Mouse (Mus musculus) hindbrain, embryonic 14.5 days (tissue): ENCODE data around the gene Pex7. TPM values are rescaled to one million over a fixed set of nuclear protein-coding genes. Genes with fewer than 3 reads are reported as not detected.
A peak's percentile ranks its signal among the peaks of the same experiment; 100 is the strongest.

Experiments
- ATAC-seq: fragments of 200-750 bp; cut with Nextera tagmentation; 2 replicates; pipeline ENCODE4 v1.8.0; 2017; ENCODE audit warnings: moderate number of reproducible peaks, mild to moderate bottlenecking, moderate TSS enrichment, moderate library complexity; ENCODE audit not compliant: low FRiP score
- DNase-seq: peaks from one replicate; pipeline ENCODE4 v3.0.0-alpha.2; 2015; ENCODE audit warnings: low spot score
- H3K27ac ChIP-seq: fragments of 300-500 bp; sonication (generic); 2 replicates; pipeline ENCODE4 v1.5.1; 2014; ENCODE audit warnings: mild to moderate bottlenecking, moderate library complexity
- H3K27me3 ChIP-seq: fragments of 300-500 bp; sonication (generic); 2 replicates; pipeline ENCODE4 v1.6.1; 2014; ENCODE audit warnings: mild to moderate bottlenecking, low read length, mixed read lengths; ENCODE audit not compliant: control insufficient read depth, insufficient read depth
- H3K36me3 ChIP-seq: fragments of 300-500 bp; sonication (generic); replicated peaks from 2 replicates; pipeline ENCODE4 v1.6.1; 2014; ENCODE audit not compliant: control insufficient read depth, insufficient read depth
- H3K4me1 ChIP-seq: fragments of 300-500 bp; sonication (generic); replicated peaks from 2 replicates; pipeline ENCODE4 v1.6.1; 2014; ENCODE audit warnings: antibody characterized with exemption, low read length, mixed read lengths; ENCODE audit not compliant: control insufficient read depth, insufficient read depth
- H3K4me2 ChIP-seq: fragments of 300-500 bp; sonication (generic); replicated peaks from 2 replicates; pipeline ENCODE4 v1.6.1; 2014; ENCODE audit warnings: mild to moderate bottlenecking, moderate library complexity
- H3K4me3 ChIP-seq: fragments of 300-500 bp; sonication (generic); replicated peaks from 2 replicates; pipeline ENCODE4 v1.5.1; 2014; ENCODE audit warnings: mild to moderate bottlenecking, low read length
- H3K9ac ChIP-seq: fragments of 300-500 bp; sonication (generic); 2 replicates; pipeline ENCODE4 v1.6.1; 2014
- H3K9me3 ChIP-seq: fragments of 300-500 bp; sonication (generic); 2 replicates; pipeline ENCODE4 v1.6.1; 2016; ENCODE audit warnings: low read length; ENCODE audit not compliant: control insufficient read depth
- whole genome bisulfite sequencing: fragments of 180-500 bp; shearing (Covaris S2); extraction: QIAGEN DNeasy Blood & Tissue Kit; methylation state at CpG from one replicate; pipeline ENCODE4 v1.1.7; 2014; 5-methylcytosine and 5-hydroxymethylcytosine counted together
- polyA plus RNA-seq: library from polyadenylated mRNA; unstranded; fragments of >200 nt; fragmentation: Nextera tagmentation; extraction: Ambion mirVana; gene quantifications from 2 replicates; pipeline ENCODE4 v1.2.1, GENCODE M21; 2014

The Pex7 gene
- polyA plus RNA-seq, 1 experiment from 2014 or later, result 32.2 TPM

DNA sequence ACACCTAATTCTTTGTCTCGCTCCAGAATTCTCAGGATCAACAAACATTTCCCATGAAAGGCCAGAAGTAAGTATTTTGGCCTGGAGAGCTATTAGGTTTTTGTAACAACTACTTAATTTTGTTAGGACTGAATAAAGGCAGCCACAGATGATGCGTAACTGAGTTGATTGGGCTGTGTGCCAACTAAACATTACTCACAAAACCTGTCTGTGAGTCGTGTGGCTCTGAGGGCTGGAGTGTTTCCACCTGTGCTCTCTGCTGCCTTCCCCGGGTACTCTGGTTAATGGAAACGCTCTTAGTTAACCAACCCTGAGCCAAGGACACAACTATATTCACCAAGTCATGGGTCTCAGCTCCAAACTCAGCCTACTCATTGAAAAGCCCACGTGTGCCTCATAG, 14.3 kb downstream of the Pex7 start:
- no peak for ATAC-seq
- no peaks in the 10 kb centered on the region for H3K27me3 ChIP-seq
- no peak overlapping the region for H3K9ac ChIP-seq
- H3K4me3 ChIP-seq, result no peak overlapping the region
- H3K4me2 ChIP-seq, result no peak overlapping the region
- DNase-seq, result no peak
- 77% methylated on average over 6 of the region's 6 CpGs for WGBS
- H3K4me1 ChIP-seq, result no peaks in the 10 kb centered on the region
- H3K9me3 ChIP-seq, result no peaks in the 10 kb centered on the region
- H3K36me3 ChIP-seq, result peaks cover 4% of the 10 kb centered on the region; the same call in 1 of the 2 replicates
- no peak overlapping the region for H3K27ac ChIP-seq

DNA sequence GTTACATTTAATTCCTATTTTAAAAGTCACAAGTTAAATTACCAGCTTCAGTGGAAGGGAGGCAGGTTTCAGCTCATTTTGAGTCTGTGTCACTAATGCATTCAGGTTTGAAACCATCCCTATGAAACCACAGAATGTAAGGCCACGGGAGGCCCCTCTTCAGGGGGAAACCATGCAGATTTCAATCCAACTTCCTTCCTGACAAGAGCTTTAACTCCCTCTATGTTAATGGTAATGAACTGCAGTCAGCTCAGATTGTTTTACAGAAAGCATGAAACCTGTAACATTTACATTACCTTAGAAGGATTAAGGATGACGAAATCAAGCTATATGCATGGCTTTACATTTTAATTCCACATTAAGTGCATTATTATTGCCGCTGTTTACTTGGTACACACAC, 15.8 kb downstream of the Pex7 start:
- Histone ChIP-seq H3K4me1 (no peaks in the 10 kb centered on the region), H3K27ac (no peak overlapping the region), H3K9ac (no peak overlapping the region), H3K4me2 (no peak overlapping the region), H3K4me3 (no peak overlapping the region), H3K27me3 (no peaks in the 10 kb centered on the region), H3K9me3 (no peaks in the 10 kb centered on the region), H3K36me3 (peaks cover 4% of the 10 kb centered on the region; the same call in 1 of the 2 replicates)
- no peak for ATAC-seq
- DNase-seq, result no peak
- 46% methylated on average over 3 of the region's 3 CpGs for WGBS

DNA sequence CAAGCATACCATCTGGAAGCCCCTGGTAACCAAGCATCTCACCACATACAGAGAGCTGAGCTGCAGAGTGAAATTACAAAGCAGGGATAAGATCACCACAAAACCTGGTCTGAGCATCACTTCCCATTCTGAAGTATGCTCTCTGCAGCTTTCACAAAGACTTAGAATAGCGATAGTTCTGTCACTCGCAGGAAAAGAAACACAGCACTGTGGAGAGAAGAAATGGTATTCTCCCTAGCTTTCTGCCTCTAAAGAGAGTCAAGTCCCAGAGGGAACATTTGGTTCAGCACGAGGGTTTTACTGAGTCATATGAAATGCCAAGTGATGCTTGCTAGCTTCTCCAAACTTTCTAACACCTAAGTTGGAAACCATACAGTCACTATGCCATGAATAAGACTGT, 17.6 kb downstream of the Pex7 start:
- ATAC-seq, result no peak
- no peak overlapping the region for H3K4me2 ChIP-seq
- no peaks in the 10 kb centered on the region for H3K9me3 ChIP-seq
- H3K27me3 ChIP-seq, result no peaks in the 10 kb centered on the region
- H3K9ac ChIP-seq, result no peak overlapping the region
- no peak for DNase-seq
- no peak overlapping the region for H3K4me3 ChIP-seq
- peaks cover 4% of the 10 kb centered on the region; the same call in 1 of the 2 replicates for H3K36me3 ChIP-seq
- WGBS, result 89% methylated on average over 3 of the region's 3 CpGs
- no peaks in the 10 kb centered on the region for H3K4me1 ChIP-seq
- no peak overlapping the region for H3K27ac ChIP-seq

DNA sequence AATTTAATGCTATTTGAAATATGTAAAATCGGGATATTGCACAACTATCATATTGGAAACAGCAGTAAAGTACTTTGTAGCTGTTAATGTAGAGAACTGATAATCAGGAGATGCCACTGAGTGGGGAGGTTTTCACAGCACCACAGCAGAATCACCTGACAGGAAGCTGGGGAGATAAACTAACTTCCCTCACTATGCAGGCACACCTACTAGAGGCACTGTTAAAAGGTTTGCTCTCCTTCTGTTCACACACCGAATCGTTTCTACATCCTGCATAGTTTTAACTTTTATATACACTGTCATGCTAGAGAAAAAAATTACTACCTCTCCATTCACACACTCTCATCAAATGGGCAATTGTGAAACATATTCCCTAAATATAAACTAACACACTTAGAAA, 21.2 kb downstream of the Pex7 start:
- ATAC-seq (no peak), DNase-seq (no peak)
- WGBS, result 93% methylated on average over 3 of the region's 3 CpGs
- Histone ChIP-seq H3K36me3 (no peaks in the 10 kb centered on the region), H3K4me2 (no peak overlapping the region), H3K4me1 (no peaks in the 10 kb centered on the region), H3K27ac (no peak overlapping the region), H3K27me3 (no peaks in the 10 kb centered on the region), H3K9ac (no peak overlapping the region), H3K9me3 (no peaks in the 10 kb centered on the region), H3K4me3 (no peak overlapping the region)

DNA sequence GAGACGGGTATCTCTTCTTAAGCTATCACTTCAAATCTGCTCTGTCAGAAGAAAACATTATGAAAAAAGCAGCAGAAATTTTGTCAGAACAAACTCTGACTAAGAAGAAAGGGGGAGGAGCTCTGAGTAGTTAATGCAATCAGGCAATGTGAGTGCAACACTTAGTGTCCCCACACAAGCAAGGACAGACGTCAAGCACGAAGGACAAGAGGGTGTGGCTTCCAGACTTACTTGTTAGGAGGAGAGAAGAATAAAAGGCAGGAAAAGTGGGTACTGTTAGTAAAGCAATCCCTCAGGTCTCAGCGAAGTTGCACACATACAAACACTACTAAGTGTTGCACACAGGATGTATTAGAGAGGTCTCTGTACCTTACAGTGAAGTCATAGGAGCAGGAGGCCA, 23.1 kb downstream of the Pex7 start:
- 80% methylated on average over 4 of the region's 4 CpGs for WGBS
- Histone ChIP-seq H3K36me3 (no peaks in the 10 kb centered on the region), H3K4me3 (no peak overlapping the region), H3K4me2 (no peak overlapping the region), H3K9ac (no peak overlapping the region), H3K9me3 (no peaks in the 10 kb centered on the region), H3K27me3 (no peaks in the 10 kb centered on the region), H3K27ac (no peak overlapping the region), H3K4me1 (no peaks in the 10 kb centered on the region)
- DNase-seq (no peak), ATAC-seq (no peak)

DNA sequence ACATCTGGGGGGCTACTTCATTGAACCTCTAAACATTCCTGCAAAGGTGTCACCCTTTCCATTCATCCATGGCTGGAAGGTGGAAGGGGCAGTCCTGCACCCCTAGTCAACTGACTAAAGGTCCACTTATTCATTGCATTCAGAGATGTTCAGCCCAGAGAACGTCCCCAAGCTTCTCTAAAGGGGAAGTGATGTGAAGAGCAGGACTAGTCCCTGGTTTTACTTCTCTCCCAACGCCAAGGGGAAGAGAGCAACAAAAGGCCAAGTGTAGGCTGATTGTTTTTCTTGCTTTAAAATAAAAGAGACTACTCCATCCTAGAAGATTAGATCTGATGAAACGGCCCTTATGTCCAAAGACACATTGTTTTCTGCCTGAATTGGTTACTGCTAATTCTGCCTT, 27.1 kb downstream of the Pex7 start:
- Histone ChIP-seq H3K9me3 (no peaks in the 10 kb centered on the region), H3K27me3 (no peaks in the 10 kb centered on the region), H3K27ac (no peak overlapping the region), H3K4me2 (no peak overlapping the region), H3K36me3 (no peaks in the 10 kb centered on the region), H3K4me1 (no peaks in the 10 kb centered on the region; the same call in 1 of the 2 replicates), H3K4me3 (no peak overlapping the region), H3K9ac (no peak overlapping the region)
- DNase-seq, result no peak
- 86% methylated on average over 3 of the region's 3 CpGs for WGBS
- ATAC-seq, result no peak

DNA sequence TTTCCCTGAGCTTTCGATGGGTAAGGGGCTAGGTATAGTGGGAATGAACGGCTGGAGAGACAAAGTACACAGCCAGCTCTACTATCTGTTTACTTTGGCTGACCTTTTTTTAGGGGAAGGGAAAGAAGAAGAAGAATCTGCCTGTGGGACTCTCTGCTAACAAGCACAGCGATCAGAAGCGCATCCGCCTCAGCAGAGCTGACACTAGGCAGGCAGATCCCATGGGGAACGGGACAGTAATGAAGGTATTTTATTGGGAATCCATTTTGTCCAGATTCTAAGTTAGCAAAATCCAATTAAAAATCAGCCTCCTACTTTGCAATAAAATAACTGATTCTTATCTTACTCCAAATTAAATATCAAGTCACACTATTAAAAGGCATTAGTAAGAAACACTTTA, 28.3 kb downstream of the Pex7 start:
- DNase-seq, result peak; percentile 32
- no peak overlapping the region for H3K27ac ChIP-seq
- H3K4me3 ChIP-seq, result no peak overlapping the region
- no peak overlapping the region for H3K9ac ChIP-seq
- no peaks in the 10 kb centered on the region for H3K36me3 ChIP-seq
- no peaks in the 10 kb centered on the region; the same call in 1 of the 2 replicates for H3K4me1 ChIP-seq
- no peak overlapping the region for H3K4me2 ChIP-seq
- no peak for ATAC-seq
- WGBS, result 56% methylated on average over 6 of the region's 6 CpGs
- H3K9me3 ChIP-seq, result no peaks in the 10 kb centered on the region
- no peaks in the 10 kb centered on the region for H3K27me3 ChIP-seq

DNA sequence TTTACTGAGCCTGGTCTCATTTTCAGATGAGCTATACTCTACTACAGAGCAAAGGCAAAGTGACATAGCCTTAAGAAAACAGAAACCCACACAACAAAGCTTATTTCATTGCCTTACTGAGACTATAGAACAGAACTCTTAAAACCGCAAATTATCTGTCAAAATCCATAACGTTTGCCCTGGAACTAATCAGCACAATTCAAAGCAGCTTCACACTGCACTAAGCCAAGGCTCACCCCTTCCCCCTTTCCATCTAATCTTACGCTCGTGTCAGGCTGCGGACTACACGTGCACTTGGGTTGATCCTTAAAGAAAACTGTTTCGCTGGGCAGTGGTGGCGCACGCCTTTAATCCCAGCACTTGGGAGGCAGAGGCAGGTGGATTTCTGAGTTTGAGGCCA, 29.8 kb downstream of the Pex7 start:
- Histone ChIP-seq H3K4me1 (no peaks in the 10 kb centered on the region; the same call in 1 of the 2 replicates), H3K4me2 (no peak overlapping the region), H3K9ac (no peak overlapping the region), H3K36me3 (no peaks in the 10 kb centered on the region), H3K27ac (no peak overlapping the region), H3K27me3 (no peaks in the 10 kb centered on the region), H3K9me3 (no peaks in the 10 kb centered on the region), H3K4me3 (no peak overlapping the region)
- DNase-seq, result no peak
- 86% methylated on average over 9 of the region's 9 CpGs for WGBS
- no peak for ATAC-seq

DNA sequence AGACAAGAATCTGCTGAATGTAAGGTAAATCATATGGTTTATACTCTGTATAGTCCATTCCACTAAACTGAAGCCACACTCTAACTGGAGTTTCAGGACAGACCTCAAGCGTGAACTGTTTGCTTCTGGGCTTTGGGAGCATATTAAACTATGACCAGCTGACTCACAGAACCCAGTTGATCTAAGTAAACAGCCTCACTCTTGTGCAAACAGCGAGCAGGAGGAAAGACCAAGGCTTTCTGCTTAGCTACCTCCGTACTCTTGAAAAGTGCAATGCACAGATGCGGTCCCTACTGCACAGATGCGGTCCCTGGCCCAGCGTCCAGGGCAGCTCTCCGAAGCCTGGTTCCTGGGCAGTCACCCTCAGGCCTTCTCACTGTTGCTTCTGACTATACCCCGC, 30.2 kb downstream of the Pex7 start:
- WGBS, result 87% methylated on average over 8 of the region's 8 CpGs
- peak; percentile 2; the same call in 1 of the 2 replicates for ATAC-seq
- Histone ChIP-seq H3K4me2 (no peak overlapping the region), H3K36me3 (no peaks in the 10 kb centered on the region), H3K9me3 (no peaks in the 10 kb centered on the region), H3K27me3 (no peaks in the 10 kb centered on the region), H3K27ac (no peak overlapping the region), H3K4me3 (no peak overlapping the region), H3K9ac (no peak overlapping the region), H3K4me1 (no peaks in the 10 kb centered on the region; the same call in 1 of the 2 replicates)
- no peak for DNase-seq

DNA sequence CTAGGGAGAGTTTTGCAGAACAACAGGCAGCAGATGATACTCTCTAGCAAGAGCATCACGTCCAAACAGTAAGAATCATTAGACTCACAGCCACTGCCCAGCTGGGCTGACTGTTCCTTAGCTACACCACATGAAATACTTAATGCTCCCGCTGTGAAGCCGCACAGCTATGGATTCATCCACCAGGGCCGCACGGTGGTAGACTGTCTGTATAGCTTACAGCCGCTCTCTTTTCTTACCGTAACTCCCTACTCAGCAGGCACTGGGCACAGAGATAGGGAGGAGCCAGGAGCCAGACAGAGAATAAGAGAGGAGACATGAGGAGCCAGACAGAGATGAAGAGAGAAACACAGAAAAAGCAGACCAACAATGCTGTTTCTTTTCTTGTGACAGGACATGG, 30.8 kb downstream of the Pex7 start:
- no peaks in the 10 kb centered on the region for H3K36me3 ChIP-seq
- WGBS, result 32% methylated on average over 7 of the region's 7 CpGs
- H3K4me3 ChIP-seq, result no peak overlapping the region
- H3K4me1 ChIP-seq, result no peaks in the 10 kb centered on the region; the same call in 1 of the 2 replicates
- DNase-seq, result no peak
- H3K27me3 ChIP-seq, result no peaks in the 10 kb centered on the region
- no peak overlapping the region for H3K9ac ChIP-seq
- no peak overlapping the region for H3K4me2 ChIP-seq
- H3K9me3 ChIP-seq, result no peaks in the 10 kb centered on the region
- H3K27ac ChIP-seq, result no peak overlapping the region
- ATAC-seq, result peak; percentile 70; the same call in 1 of the 2 replicates
